Mouse (Mus musculus) G1E (cell line): Measurements from ENCODE around the gene Vegfb. TPM values are rescaled to one million over a fixed set of nuclear protein-coding genes. Genes with fewer than 3 reads are reported as not detected.
"Not testable (repeated sequence)": the region's sequence is repeated elsewhere in the genome, so short reads cannot be mapped to it uniquely, and the experiment has no call there.

ENCODE experiments used
- ATAC-seq: 2 replicates; pipeline ENCODE4 v1.8.0; 2016; ENCODE audit warnings: mild to moderate bottlenecking; ENCODE audit not compliant: insufficient number of reproducible peaks, poor library complexity, low FRiP score, severe bottlenecking; ENCODE audit errors: extremely low read depth
- DNase-seq: peaks from one replicate; pipeline ENCODE4 v3.0.0; 2012; ENCODE audit warnings: low spot score
- H3K27me3 ChIP-seq: 2 replicates; pipeline ENCODE4 v1.6.1; 2012; ENCODE audit warnings: mild to moderate bottlenecking, low read length, inconsistent platforms; ENCODE audit not compliant: insufficient read depth
- H3K36me3 ChIP-seq: replicated peaks from 2 replicates; pipeline ENCODE3; 2012; ENCODE audit warnings: mild to moderate bottlenecking, inconsistent platforms
- H3K4me1 ChIP-seq: 2 replicates; pipeline ENCODE4 v1.6.1; 2012; ENCODE audit warnings: low read depth, low read length, inconsistent platforms, mixed read lengths; ENCODE audit not compliant: insufficient read depth
- H3K4me3 ChIP-seq: 2 replicates; pipeline ENCODE4 v1.5.1; 2012; ENCODE audit warnings: low read depth, mild to moderate bottlenecking, inconsistent platforms, low read length, moderate library complexity, mixed read lengths
- H3K9me3 ChIP-seq: replicated peaks from 2 replicates; pipeline ENCODE4 v1.6.1; 2012; ENCODE audit warnings: inconsistent platforms
- CTCF ChIP-seq: IDR thresholded peaks from 2 replicates; pipeline ENCODE4 v1.5.1; 2012; ENCODE audit warnings: low read depth, low read length, inconsistent platforms, mixed read lengths
- GATA1 ChIP-seq: IDR thresholded peaks from 2 replicates; pipeline ENCODE4 v1.6.1; 2012; ENCODE audit warnings: borderline replicate concordance, low read length, inconsistent platforms, mixed read lengths
- GATA2 ChIP-seq: IDR thresholded peaks from 2 replicates; pipeline ENCODE4 v1.6.1; 2012; ENCODE audit warnings: low read depth, low read length, inconsistent platforms, borderline replicate concordance
- POLR2AphosphoS5 ChIP-seq: IDR thresholded peaks from 2 replicates; pipeline ENCODE4 v1.6.1; 2012; ENCODE audit warnings: low read depth, low read length, inconsistent platforms; ENCODE audit not compliant: insufficient replicate concordance
- TAL1 ChIP-seq: conservative IDR thresholded peaks from 2 replicates; pipeline ENCODE4 v1.6.1; 2012; ENCODE audit warnings: low read depth, low read length, inconsistent platforms, mixed read lengths
- polyA plus RNA-seq: library from polyadenylated mRNA; stranded (reverse); fragments of >175 nt; gene quantifications from 2 replicates; pipeline ENCODE4 v1.2.3, GENCODE M21; 2012
- total RNA-seq, 2 experiments: library from RNA; stranded (forward) in 1 of 2; stranded (reverse) in 1 of 2; fragments of 200-1000 nt in 1 of 2; fragments of >200 nt in 1 of 2; fragmentation: Nextera tagmentation in 1 of 2; gene quantifications; 2 replicates each; pipeline ENCODE4 v1.2.3; 2014 to 2017

Vegfb gene
- total and polyA plus RNA-seq, 3 experiments, result 20.2 to 92.6 (median 29.6) TPM

DNA sequence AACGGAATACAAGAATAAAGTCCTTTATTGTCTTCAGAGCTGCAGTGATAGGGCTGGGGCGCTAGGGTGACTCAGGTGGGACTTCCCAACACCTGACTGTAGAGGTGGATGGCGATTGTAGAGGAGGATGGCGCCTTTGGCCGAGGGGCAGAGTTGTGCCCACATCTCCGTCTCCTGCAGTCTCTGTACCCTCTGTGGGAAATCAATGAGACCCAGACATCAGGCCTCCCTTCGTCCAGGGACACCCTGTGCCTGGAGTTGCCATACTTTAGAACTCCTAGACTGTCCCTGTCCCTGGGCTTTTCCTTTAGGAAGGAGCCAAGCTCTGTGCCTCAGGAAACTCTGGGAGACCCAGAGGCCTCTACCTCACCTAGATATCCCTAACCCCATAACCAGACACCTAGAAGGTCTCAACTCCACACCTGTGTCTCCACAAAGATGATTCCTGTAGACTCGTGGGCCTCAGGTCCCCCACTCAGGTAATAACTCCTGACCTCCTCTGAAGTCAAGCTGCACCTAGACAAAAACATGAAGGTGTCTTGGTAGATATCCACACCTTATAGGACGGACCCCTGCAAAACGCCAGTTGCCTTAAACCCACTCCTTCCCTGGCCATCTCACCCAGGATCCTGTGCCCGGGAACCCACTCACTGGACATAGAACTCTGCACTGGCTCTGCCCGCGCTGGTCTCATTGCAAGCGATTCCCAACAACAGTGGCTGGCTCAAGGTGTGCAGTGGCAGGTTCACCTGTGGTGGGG is 5.7 kb upstream of the Vegfb start:
- no peaks in the 10 kb centered on the region for H3K27me3 ChIP-seq
- H3K36me3 ChIP-seq, result peaks cover 48% of the 10 kb centered on the region
- DNase-seq, result no peak
- H3K4me3 ChIP-seq, result peak overlapping the region; percentile 77
- peaks cover 67% of the 10 kb centered on the region for H3K4me1 ChIP-seq
- no peak for TF ChIP-seq CTCF
- ATAC-seq, result no peak
- no peaks in the 10 kb centered on the region for H3K9me3 ChIP-seq

DNA sequence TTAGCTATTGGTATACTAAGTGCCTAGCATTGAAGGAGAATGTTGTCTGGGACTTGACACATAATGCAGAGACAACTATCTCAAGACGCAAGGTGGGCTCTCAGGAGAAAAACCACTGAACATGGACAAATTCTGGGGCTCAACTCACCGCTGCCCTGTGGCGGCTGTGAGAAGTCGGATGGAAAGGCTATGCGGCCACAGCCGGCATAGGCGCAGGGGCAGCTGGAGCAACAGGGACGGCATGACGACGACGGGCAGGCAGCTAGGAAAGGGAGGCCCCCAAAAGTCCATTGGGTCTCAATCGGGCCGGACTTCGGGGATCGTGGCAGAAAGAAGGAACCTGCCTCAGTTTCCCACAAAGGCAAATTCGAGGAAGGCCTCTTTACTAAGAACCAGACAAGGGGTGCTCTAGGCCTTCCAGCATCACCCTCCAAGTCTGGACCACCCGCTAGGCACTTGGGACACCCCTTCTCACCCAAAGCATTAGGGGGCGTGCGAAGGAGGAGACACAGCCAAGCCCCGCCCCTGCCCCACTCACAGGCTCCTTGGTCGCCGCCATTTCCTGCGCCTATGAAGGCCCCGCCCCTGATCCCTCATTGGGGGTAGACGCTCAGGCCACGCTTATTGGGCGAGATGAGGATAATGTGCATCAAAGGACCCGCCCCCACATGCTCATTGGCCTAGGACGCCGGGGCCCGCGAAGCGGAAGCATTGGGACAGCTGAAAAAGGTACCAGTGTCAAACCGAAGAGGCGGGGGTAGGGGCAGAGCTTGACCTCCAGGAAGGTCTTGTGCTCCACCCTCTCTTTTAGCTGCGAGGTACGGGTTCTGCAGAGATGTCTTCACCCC is 4.8 kb upstream of the Vegfb start, which contains the start of gene Dnajc4:
Dnajc4 (minus strand) TSS at position 562 of the 848 bp plus-strand sequence.
- DNase-seq (peak; percentile 96), ATAC-seq (peak; percentile 95)
- Histone ChIP-seq H3K9me3 (no peaks in the 10 kb centered on the region), H3K4me3 (peak within 1 kb of the TSS; percentile 77), H3K36me3 (peaks cover 38% of the 10 kb centered on the region), H3K4me1 (peaks cover 69% of the 10 kb centered on the region), H3K27me3 (no peaks in the 10 kb centered on the region)
- TF ChIP-seq POLR2AphosphoS5 (no peak), GATA1 (no peak), TAL1 (no peak), CTCF (no peak), GATA2 (no peak)

- DNase-seq, H3K4me3 ChIP-seq, H3K27me3 ChIP-seq, ATAC-seq, H3K9me3 ChIP-seq: not testable (repeated sequence)
- Histone ChIP-seq H3K36me3 (peaks cover 41% of the 10 kb centered on the region), H3K4me1 (peaks cover 70% of the 10 kb centered on the region)
Observed at GRCm38 (mm10) chr19:6991166-6991565, 3.7 kb upstream of the Vegfb start.

DNA sequence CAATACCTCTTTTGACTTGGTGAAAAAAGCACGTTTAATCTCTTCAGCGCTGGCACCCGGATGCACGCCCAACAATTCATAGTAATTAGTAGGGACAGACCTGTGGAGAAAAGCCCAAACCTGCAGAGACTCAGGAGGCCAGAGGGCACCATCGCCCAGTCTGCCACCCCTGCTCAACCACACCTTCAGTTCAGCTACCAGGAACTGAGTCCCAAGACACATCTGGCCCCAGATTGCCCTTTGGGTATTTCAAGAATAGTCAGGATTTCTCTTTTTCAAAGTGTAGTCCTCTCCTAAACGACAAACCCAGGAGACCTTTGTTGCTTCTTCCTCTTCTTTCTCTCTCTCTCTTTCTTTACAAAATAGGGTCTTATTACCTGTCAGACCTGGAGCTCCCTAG is 3.3 kb upstream of the Vegfb start:
- TF ChIP-seq POLR2AphosphoS5 (no peak), TAL1 (no peak), GATA1 (no peak), GATA2 (no peak), CTCF (no peak)
- DNase-seq, result no peak
- Histone ChIP-seq H3K36me3 (peaks cover 46% of the 10 kb centered on the region), H3K4me3 (no peak overlapping the region), H3K9me3 (no peaks in the 10 kb centered on the region), H3K4me1 (peaks cover 72% of the 10 kb centered on the region), H3K27me3 (no peaks in the 10 kb centered on the region)
- no peak for ATAC-seq

- H3K4me1 ChIP-seq, result peaks cover 63% of the 10 kb centered on the region
- ATAC-seq, result no peak
- TF ChIP-seq TAL1 (no peak), POLR2AphosphoS5 (no peak), CTCF (no peak), GATA1 (no peak), GATA2 (no peak)
Observed at GRCm38 (mm10) chr19:6989251-6989650, 1.8 kb upstream of the Vegfb start.

GRCm38 (mm10) chr19:6987904-6988285 is 444 bp upstream of the Vegfb start:
- no peak for DNase-seq
- no peak for ATAC-seq

More at GRCm38 (mm10) chr19:6989251-6989650, 1.8 kb upstream of the Vegfb start:
- no peaks in the 10 kb centered on the region for H3K27me3 ChIP-seq
- no peaks in the 10 kb centered on the region for H3K9me3 ChIP-seq
- peaks cover 51% of the 10 kb centered on the region for H3K36me3 ChIP-seq
- H3K4me3 ChIP-seq, result no peak overlapping the region
- DNase-seq, result no peak

More at GRCm38 (mm10) chr19:6987904-6988285, 444 bp upstream of the Vegfb start:
- Histone ChIP-seq H3K4me3 (peak overlapping the region; percentile 88), H3K36me3 (peaks cover 50% of the 10 kb centered on the region), H3K27me3 (no peaks in the 10 kb centered on the region), H3K9me3 (no peaks in the 10 kb centered on the region), H3K4me1 (peaks cover 56% of the 10 kb centered on the region)
- TF ChIP-seq TAL1, result no peak
- no peak for TF ChIP-seq GATA2
- no peak for TF ChIP-seq GATA1
- TF ChIP-seq CTCF, result no peak
- no peak for TF ChIP-seq POLR2AphosphoS5
